Mouse (Mus musculus) right cerebral cortex, adult 2 months (tissue): ENCODE measurements around the gene Tatdn3.
"Not testable (repeated sequence)": the region's sequence is repeated elsewhere in the genome, so short reads cannot be mapped to it uniquely, and the experiment has no call there.

Experiments
- DNase-seq, 2 experiments: peaks; one replicate each; pipeline ENCODE4 v3.0.0; 2021 to 2022; ENCODE audit warnings: low spot score in 2 of 2

Tatdn3 gene

DNA sequence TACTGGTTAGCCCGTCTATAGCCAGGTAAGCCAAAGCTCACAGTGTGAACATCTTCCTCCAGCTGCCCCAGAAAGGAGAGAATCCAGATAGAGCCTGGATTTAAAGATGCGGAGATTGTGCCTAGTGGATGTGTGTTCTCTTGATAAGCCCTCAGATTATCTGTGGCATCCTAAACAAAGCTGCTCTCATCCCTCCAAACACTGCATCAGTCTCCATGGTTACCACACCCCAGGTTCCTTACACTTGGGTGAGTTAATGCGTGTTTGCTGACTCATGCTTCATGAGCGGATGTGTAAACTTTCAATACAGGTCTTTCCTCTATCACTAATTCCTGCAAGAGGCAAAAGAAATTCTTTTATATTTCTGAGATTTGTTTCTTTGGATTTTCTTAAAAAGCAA lies 27.1 kb downstream of the Tatdn3 start:
- DNase-seq: peak; percentile 21 to 22

DNA sequence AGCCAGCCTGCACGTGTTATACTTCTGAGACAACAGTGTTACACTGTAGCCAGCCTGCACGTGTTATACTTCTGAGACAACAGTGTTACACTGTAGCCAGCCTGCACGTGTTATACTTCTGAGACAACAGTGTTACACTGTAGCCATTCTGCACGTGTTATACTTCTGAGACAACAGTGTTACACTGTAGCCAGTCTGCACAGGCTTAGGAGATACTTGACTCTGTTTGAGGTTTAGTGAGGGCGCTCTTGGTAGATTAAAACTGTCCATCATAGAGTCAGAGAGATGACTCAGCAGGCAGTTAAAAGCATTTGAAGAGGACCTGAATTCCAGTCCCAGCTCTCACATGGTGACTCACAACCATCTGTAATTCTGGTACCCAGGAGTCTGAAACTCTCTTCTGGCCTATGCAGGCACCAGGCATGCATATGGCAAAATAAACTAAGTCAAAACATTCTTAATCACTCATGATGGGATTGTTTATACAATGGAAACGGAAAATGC lies 31.8 kb downstream of the Tatdn3 start:
- DNase-seq: not testable (repeated sequence)

DNA sequence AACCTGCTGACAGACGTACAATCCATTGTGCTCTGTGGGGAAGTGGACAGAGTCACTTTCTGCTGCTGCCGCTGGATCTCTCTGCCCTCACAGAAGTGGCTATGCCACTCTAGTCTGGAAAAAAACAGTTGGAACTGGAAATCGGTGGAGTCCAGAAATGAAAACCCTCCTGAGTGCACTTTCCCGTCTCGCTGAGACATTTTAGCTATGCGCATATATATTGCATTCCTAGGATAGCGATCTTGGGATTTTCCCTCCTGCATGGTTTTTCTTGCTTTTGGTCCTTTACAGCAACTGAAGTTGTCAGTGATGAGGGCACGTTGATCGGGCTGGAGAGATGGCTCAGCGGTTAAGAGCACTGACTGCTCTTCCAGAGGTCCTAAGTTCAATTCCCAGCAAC lies 32.5 kb downstream of the Tatdn3 start:
- no peak for DNase-seq

DNA sequence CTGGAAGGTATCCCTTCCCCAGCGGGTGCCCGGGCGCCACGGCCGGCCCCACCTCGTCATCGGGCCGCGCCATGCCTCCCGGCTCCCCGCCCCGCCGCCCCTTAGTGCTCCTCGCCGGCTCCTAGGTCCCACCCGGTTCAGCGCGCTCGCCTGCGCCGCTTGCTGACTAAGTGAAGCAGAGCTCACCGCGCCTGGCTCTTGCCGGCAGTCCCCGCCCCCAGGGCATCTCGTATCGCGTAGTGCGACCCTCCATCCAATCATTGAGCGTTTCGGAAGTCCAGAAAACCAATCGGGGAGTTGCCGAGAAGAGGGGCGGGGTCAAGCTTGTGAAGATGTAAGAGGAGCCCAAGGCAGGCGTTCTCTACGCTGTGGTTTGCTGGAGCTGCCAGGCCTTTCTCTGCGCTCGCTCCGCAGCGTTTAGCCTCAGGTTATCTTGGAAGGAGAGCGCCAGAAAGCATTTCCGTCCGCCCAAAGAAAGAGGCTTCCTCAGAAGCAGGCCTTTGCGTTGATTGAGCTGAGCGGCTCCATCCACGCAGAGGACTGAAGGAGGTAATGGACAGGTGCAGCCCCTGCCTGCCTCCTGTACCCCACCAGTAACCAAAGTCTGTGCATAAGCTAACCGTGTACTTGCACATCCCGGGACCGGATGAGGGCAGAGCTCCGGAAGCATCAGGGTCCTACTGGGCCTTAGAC lies 36.6 kb downstream of the Tatdn3 start, which contains the start of gene Flvcr1:
Gene Flvcr1, minus strand, starts transcription at position 138 of the 693 bp plus-strand sequence.
- DNase-seq: peak; percentile 99

DNA sequence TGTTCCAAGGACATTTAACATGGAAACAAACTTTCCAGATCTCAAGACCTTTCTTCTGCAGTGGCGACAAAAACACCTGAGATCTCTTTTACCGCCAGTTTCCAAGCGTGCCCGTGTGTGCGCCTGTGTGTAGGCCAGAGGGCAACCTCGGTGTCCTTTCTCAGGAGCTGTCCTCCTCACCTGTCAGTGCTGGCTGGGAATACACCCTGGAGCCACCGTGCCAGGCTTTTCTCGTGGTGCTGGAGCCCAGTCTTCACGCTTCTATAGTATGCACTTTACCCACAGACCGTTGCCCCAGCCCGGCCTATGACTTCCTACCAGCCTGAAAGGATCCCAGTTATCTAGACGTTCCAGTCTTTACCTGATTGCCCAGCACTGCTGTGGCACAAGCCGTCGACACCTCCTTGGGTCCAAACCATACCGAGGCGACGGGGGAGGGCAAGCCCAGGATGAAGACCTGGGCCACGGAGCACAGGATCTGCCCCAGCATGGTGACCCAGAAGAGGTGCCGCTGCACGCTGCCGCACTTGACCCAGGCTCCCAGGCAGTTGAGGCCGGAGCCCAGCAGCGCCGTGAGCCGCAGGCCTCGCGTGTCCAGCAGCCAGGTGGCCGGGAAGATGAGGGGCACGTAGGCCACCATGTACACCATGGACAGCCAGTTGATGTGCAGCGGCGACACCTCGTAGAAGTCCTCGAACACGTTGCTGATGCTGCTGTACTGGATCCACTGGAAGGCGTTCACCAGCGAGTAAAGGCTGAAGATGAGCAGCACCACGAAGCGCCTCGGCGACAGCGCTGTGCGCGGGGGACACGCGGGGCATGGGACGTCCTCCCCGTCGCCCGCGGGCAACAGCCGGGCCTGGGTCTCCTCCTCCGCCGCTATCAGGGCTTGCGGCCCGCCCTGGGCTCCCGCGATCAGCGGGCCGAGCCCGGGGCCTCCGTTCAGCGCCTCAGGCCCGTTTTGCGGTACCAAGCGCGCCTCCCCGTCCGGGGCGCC lies 37.4 kb downstream of the Tatdn3 start:
- DNase-seq: peak; percentile 36 to 46

DNA sequence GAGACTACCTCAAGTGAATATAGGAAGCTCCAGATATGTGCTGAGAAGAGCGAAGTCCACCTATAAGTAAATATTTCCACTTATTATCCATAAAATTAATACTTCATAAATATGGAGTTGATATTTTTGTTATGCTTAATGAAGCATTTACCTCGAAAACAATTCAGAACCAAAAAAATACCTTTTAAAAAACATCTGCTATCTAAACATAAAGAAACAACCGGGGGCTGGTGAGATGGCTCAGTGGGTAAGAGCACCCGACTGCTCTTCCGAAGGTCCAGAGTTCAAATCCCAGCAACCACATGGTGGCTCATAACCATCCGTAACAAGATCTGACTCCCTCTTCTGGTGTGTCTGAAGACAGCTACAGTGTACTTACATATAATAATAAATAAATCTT lies 38.9 kb downstream of the Tatdn3 start:
- not testable (repeated sequence) for DNase-seq

DNA sequence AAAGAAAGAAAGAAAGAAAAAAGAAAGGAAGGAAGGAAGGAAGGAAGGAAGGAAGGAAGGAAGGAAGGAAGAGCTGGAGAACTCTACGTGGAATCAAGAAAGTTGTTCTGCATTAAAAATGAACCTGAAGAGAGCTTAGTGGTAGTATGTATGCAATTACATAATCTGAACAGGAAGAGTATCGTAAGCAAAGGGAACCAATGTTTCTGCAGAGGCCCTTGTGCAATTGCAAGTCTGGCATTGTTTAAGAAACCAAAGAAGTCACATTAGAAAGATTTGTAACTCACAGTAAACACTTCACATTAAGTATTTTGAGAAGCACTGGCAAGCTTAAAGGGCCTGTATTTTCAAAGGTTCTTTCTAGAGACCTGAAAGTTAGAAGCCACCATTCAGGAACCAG lies 39.6 kb downstream of the Tatdn3 start:
- DNase-seq: no peak

DNA sequence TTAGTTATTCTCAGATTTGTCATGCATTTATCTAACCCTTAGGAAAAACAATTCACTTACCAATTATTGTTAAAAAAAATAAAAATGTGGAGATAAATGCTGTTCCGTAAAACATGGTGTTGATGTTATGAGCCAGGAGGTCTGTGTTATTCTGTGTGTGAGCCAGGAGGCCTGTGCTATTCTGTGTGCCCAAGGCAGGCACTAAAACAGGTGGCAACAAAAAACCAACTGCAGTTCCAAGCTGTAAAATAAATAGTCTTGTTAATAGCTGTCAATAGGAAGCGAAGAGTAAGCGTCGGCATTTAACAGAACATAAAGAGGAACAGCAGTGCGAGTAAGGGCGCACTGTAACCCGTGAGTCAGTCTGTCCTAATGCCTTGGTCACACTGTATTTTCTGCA lies 41.7 kb downstream of the Tatdn3 start:
- DNase-seq: no peak

DNA sequence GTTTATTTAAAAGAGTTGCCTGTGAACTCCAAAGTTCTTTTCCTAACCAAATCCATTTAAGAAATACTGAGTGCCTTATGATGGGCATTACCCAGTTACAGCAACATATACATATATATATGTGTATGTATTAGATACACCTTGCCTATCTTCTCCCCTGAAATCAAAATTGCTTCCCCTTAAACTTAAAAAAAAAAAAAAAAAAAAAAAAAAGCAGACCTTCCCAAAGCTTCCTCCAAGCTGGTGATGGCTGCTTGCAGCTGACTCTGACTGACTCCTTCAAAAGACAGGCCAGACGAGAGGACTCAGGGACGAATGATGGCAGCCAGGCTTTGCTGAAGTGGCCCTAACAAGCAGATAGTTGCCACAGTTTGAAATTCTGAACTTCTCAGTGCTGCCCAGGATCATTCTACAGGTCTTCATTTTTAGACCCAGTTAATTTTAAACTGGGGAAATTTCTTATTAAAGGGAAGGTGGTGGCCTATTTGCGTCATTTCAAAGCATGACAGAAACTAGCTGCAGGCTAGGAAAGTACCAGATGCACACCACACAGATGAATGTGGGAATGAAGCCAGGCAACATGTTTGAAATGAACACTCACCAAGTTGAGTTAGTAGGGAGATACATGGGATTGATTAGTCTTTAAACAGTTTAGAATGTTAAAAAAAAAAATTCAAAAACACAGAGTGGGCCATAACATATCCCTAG lies 42.4 kb downstream of the Tatdn3 start:
- DNase-seq: no peak

DNA sequence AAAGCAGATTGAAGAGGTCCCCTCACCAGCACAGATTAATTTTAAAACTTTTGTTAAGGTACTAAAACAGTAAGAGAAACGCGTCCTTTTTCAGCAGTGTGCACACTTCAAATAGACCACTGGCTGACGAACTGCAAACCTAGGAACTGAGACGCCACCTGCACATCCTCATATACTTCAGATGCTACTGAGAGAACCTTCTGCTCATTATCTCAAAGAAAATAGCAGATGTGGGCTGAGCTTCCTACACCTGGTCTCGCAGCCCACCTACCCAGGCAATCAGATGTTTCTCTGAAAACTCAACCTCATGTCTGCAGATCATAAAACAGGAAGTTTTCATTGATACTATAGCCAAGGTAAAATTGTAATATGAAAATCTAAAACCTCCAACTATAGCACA lies 42.9 kb downstream of the Tatdn3 start:
- no peak for DNase-seq

DNA sequence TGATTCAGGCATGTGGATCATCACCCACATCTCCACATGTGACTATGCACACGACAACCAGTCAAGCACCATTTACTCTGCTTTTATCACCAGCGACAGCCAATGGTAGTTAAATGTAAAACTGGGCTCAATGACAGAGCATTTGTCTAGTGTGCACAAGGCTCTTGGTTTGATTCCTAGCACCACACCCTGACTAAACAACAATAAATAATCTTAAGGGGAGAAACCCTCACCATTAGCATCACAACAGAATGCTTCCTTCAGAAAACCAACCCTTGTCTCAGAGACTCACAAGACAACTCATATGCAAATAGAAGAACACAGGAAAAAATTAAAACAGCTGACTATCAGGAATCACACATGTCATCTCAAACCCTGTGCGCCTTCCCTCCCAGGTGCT lies 48.5 kb downstream of the Tatdn3 start:
- no peak for DNase-seq

DNA sequence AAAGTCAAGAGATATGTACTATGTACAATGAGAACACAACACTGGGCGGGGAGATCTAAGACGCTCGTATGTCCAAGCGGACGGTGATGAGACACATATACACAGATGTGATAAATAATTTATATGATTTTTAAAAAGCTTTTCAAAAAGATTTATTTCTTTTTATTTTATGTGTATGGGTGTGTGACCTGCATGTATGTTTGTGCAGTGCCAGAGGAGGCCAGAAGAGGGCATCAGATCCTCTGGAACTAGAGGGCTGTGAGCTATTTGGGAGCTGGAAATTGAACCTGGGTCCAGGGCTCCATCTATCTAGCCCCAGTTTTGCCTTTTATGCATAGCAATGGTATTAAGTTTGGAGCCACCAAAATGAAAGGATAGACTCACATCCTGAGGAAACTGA lies 54.0 kb downstream of the Tatdn3 start:
- no peak for DNase-seq

DNA sequence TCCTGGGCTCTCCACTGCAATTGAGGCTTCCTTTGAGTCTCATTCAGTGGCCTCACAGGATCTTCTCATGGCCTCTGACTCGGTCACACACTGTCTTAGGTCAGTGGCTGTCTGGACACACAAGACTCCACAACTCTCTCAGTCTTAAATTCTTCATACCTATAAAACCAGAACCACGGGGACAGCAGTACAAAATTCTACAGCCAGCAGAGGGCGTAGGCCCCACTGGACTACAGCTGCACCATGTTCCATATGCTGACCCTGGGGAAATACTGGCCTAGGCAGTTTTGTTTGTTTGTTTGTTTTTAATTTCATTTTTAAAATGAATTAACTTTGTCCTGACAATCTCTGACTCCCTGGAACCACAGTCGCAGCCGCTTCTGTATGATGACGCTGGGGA lies 60.5 kb downstream of the Tatdn3 start:
- DNase-seq: no peak

DNA sequence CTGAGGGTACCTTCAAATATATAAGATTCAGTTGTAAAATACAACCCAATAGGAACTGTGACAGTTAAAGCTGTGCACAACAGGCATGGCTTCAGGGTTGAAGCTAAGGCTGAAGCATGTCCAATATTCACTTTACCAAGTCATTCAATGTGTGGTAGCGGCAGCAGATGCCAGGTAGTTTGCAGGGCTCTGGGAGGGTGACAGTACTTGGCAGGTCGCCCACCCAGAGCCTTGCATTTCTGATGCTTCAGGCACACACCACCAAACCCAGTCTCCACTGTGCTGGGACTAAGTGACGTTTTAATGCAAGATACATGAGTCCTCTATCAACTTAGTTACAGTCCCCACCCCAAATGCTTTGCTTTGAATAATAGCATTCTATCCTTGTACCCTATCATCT lies 62.0 kb downstream of the Tatdn3 start:
- no peak for DNase-seq

DNA sequence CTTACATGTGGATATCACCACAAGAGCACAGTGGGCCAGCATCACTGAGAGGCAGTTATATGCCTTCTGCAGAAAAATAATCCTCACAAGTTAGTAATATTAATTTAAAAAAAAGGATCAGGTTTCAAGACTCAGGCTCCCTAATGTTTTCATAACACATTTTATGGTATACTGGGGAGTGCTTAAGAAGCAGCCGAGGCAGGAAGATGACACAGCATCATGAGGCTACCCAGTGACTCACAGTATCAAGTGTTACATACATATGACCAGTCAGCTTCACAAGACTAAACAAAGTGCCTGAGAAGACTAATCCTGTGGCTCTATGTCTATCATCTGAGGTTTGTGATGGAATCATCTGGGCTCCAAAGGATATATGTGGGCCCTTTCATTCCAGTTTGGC lies 64.7 kb downstream of the Tatdn3 start:
- no peak for DNase-seq

DNA sequence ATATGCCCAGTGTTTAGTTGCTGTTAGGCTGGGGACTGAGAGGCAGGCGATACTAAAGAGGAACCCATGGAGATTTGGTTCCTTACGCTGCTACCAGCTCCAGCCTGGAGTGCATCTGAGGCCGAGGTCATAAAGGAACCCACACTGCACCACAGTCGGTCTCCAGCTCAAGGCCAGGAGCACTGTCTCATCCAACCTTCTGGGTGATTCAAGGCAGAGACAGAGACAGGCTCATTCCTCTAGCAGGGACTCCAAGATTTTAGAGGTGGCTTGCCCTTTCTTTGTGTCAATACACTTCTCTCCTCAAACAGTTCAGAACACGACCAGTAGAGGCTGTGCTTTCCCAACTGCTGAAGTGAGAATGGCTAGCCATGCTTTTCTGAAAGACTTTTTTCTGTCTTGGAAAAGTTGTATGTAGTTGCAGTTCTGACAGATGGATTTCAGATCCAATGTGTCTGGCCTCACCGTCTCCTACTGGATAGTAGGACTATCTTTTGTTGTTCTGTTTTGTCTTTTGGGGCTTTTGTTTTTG lies 66.3 kb downstream of the Tatdn3 start:
- no peak for DNase-seq
